Mouse (Mus musculus) cerebellum, postnatal 4 days (tissue): ENCODE results near the gene Dnah7c.
"Not testable (repeated sequence)": the region's sequence is repeated elsewhere in the genome, so short reads cannot be mapped to it uniquely, and the experiment has no call there.

ENCODE experiments used
- DNase-seq, 2 experiments: peaks; one replicate each; pipeline ENCODE4 v3.0.0; 2022; ENCODE audit warnings: low spot score in 2 of 2, mixed read lengths in 1 of 2

Dnah7c gene

DNA sequence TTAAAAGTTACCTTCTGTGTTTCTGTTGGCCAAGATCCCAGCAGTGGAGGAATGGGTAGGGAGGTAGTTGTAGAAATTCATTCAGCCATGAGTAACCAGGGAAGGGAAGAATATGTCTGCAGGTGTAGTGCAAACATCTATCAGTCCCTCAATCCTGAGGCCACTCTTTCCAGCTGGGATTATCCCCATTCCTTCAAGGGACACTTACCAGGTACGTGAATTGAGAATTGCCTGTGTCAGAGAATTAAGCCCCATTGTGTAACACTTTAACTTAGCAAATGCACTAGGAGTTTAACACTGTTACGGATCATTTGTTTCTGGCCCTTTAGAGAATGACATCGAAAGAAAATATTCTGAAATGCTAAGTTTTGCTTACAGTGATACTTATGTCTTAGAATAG, 304.3 kb downstream of the Dnah7c start:
- DNase-seq, result not testable (repeated sequence)

DNA sequence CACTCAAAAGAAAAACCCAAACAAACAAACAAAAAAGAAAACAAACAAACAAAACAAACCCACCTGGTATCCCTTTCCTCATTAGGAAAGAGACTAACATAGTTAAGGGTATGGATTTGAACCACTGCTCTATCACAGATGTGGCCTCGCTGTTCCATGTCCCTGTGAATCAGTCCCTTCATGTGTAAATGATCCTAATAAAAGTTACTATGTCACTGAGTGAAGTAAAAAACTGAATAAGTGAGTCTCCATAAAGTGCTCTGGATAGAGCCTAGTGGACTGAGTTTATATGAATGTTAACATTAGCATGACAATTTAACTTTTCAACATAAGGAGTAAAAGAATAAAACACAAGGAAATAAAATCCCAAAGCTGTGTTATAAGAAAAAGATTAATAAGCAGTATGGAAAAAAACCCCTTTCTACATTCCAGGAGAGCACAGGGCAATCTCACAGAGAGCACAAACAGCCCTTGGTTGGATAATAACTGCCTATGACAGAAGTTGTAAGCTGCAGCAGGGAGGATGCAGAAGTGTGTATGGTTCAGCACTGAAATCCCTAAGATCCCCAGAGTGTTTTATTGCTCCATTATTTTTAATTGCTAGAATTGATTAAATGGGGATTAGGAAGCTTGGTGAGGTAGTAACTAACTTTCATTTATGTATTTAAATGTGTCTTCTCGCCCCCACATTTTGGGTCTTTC, 308.2 kb downstream of the Dnah7c start:
- DNase-seq, result not testable (repeated sequence)

DNA sequence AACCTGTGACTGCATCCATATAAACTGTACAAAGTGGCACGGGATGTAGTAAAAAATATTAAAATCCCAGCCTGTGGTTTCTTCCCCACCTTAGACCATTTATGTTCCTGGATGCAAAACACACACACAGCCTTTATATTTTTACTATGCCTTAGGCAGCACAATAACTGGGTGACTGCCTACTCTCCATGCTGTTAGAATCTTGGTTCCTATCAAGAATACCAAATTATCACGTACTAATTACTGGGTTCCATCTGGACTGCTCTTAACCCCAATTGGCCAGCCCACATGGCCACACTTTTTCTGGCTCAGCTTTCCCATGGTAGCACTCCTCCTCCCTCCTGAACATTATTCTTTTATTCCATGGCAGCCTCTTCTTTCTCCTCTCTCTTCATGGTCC, 309.1 kb downstream of the Dnah7c start:
- DNase-seq, result not testable (repeated sequence)

DNA sequence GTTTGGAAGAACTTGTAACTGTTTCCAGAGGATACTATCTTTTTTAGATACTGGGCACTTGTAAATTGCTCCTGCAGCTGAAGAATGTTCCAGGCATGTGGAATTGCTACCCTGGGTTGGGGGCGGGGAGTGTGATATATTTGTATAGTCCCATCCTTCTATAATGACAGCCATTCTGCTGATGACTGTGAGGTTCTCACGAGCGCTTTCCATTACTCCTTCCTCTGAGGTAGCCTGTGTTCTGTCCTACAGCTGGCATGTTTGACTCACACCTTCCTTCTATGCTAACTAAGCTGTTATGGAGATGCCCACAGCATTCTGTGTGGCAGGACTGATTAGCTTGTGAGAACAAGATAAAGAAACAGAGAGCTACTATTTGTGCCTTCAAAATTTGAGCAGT, 339.2 kb downstream of the Dnah7c start:
- DNase-seq, result not testable (repeated sequence)

DNA sequence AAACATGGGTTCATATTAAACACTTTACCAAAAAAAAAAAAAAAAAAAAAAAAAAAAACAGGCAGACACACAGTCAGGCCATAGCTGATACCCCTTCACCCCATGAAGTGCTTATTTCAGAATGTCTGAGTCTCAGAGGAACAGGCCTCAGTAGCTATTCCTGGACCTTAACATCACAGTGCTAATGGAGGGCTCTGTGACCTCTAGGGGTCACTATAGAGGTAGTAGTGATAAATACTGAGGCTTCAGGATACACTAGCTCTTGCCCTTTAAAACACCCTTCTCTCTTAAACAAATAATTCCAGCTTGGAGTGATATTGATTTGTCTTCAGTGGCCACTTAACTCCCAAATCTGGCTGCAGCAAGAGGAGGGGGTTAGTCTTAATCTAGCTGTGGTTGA, 343.9 kb downstream of the Dnah7c start:
- not testable (repeated sequence) for DNase-seq

DNA sequence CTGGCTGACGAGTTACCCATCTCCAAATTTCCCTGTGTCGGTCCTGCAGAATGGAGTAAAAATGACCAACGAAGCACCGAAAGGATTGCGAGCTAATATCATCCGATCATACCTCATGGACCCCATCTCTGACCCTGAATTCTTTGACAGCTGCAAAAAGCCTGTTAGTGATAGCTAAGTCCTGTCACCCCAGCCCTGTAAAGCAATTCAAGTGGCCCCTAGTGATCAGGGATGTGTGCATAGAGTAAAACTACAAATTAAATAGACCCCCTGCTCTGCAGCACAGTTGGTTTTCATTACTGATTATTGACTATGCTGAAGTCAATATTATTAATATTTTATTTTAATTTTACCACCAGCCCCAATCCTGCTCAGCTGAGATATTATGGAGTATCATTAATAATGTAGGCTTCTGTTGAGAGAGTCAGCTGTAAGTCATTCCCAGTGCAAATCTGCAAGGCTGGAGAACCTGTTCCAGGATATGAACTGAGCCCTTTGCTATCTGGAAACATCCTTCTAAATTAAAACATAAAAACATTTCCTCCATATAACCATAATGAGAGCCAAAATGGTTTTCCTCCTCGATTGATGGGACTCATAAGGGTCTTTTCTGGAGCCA, 344.8 kb downstream of the Dnah7c start:
- not testable (repeated sequence) for DNase-seq

DNA sequence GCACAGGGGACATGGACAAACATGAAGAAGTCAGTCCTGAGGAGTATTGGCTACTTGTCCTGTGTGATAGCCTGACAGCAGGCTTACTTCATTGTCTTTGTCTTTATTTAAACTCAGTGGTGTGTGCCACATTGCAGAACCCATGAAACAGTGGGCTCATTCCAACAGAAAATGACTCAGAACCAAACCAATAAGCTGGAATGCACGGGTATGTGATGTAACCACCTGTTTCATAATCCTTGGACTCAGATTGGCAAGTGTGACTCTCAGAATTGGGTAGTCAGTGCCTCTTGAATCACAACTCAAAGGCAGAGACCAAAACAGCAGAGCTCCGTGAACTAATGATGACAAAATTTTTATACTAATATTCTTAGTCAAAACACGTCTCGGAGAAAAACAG, 356.8 kb downstream of the Dnah7c start:
- DNase-seq, result not testable (repeated sequence)

DNA sequence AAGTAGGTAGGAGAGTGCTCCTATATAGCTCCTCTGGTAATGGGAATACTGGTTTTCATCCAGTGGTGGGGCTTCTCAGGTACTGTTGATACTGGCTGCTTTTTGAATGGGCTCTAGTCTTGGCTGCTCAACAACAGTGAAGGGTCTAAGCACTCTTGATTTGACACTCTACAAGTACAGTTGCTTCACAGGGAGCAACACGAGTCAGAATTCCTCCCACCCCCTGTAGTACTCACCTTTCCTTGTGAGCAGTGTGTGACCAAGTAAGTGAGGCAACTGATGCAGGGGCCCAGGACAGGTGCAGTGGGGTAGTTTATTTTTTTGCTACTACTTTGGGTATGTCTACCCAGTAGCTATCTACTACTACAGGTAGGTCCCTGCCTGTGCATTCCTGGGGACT, 379.7 kb downstream of the Dnah7c start:
- DNase-seq, result no peak

DNA sequence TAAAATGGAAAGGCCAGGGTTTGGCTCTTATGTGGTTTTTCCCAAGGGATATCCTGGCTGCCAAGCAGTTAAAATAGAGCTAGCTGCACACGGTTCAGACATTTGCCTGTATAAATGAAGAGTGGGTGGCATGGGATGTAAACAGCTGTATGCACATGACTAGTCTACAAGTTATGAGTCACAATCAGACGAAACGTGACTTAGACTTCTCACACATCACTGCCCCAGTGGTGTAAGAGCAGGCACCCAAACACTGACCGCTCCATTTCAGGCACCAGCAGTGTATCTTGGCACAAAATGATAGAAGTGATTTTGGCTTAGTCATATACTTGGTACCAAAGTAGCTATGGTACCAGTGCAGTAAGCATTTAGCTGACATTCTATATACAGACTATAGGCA, 383.2 kb downstream of the Dnah7c start:
- DNase-seq, result not testable (repeated sequence)

DNA sequence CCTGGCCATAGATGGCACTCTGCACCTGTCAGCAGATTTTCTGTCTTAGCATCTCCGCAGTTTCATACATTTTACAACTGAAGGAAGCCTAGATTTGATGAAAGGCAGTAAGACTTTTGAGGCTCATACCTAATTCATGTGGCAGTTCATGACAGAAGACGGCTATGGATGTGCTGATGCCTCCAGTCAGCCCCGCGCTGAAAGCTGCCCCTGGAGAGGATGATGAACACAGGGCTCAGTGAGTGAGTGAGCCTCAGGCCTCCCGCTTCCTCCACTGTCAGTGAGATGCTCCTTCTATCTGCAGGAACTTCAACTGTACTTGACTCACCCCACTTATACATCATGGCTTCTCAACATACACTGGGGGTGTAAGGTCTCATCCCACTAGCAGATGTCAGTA, 392.5 kb downstream of the Dnah7c start:
- no peak for DNase-seq

DNA sequence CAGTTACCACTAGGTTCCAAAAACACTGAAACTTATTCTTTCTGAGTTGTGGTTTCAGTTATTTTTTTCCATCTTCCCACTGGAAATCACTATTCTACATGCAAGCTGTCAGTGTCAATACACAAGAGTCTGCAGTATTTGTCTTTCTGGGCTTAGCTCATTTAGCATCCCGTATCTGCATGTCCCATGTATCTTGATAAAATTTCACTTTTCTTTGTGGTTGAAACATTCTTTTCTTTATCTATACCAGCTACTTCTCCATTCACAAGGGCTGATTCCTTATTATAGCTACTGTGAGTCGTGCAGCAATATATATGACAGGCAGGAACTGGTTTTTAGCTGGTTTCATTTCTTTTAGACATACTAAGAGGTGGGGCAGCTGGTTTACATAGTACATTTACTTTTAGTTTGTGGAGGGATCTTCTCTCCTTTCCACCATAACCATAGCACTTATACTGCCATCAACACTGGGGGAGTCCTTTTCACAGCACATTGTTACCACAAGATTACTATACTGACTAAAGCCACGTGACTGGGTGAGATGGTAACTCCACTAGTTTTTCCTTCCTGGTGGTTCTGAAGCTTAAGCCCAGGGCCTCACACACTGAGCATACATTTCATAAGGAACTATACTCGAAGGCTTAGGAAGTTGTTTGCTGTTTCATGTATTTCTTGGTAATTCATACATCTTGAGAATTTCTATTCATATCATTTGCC, 397.0 kb downstream of the Dnah7c start:
- no peak for DNase-seq

DNA sequence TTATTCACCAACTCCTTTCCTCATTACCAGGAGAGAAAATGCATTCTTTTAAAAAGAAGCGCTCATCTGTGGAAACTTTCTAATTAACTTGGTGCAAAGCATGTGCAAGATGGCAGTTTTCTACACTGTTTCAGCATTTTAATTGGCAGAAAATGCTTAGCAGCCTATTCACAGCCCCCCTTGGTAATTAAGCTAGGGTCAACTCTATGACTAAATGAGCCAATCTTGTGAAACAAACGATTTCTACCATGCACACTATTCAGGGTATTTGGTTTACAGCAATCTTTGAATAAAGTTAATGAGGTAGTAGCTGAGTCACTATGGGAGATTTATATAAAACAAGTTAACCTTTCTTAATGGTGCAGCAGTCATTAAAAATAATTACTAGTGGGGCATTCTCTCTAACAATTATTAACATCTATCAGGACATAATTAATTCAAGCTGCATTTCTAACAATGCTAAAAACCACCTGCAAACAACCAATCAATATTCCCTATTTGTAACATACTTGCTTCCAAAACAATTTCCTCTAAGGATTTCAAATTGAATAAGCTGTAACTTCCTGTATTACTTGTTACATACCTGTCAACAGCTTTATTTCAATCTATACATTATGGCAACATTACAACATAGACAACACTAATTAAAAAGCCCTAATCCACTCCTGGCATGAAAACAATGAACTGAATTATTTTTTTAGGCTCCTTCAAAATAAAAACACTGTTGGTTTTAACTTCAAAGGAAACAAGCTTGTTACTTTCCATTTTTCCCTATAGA, 404.9 kb downstream of the Dnah7c start:
- no peak for DNase-seq

DNA sequence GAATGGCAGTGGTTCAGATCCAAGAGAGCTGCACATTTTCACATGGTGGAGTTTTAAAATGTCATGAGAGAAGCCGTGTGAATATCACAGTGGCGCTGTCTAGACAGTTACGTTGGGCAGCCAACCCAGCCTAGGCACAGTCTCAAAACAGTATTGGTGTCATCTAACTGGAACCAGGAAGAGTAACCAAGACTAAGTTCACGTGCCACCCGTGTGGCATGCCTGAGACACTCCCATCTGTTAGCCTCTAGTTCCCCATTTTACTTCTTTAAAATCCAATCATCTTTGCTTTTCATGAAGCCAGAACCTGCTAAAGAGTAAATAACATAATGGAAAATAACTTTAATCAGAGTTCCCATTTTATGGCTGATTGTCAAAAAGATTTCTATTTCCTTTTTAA, 406.5 kb downstream of the Dnah7c start:
- DNase-seq, result no peak

DNA sequence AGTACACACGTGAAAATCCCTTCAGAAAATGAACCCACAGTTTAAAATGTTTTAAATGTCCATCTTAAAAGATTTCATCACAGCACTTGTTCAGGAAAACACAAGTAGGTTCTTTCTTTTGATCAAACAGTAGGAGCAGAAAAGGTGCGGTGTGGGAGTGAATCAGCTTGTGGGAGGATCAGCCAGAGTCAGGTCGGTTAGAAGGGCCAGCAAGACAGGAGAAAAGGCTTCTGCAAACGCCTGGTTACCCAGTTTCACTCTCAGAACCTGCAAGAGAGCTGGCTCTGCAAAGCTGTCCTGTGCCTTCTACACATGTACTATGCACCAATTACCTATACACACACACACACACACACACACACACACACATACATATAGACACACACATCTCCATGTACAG, 418.0 kb downstream of the Dnah7c start:
- DNase-seq, result no peak

DNA sequence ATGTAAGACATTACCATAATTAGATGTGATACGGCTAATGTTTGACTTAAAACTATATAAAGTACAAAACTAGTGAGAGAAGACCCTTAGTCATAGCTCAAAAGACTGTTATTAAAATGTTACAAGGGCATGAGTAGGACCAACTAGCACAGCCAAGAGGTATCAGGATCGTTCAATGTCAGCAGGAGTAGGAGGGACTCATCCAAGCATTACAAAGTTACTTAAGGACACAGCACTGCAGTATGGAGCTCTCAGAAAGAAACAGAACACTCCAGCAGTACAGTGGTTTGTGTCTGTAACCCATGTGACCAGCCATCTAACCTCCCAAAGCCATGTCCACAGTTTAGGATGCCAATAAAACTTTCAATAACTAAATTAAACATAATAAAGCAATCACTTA, 418.9 kb downstream of the Dnah7c start:
- no peak for DNase-seq

DNA sequence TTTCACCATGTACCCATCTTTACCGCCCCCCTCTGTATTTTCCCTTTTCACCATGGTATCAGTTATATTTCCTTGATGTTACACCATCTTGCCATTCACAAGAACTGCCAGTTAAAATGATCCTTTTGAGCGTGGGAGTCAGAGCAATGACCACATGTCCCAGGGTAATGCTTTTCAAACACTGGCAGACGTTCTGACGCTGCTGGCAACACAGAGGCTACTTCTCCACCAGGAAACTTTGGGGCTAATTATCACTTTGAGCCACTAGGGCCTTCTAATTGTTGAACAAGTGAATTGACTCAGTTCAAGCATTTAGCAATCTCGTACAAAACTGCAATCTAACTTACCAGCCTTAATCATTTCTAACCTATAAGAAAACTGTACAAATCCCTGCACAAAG, 419.8 kb downstream of the Dnah7c start:
- DNase-seq, result no peak

DNA sequence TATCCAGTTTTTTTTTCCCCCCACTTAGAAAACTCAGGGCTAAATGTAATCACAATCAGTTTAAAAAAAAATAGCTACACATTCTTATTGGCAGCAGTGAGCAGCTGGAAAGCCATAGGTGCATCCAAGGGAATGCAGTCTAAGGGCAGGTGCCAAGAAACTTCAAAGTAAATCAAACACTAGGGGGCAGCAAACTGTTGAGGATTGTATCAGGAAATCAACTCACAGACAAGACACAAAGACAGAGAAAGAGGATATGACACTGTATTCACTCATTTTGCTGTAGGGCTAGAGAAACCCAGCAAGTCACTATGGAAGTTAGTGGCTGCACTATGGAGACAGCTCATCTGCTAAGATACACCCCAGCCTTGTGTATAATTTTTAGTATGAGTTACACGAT, 424.4 kb downstream of the Dnah7c start:
- peak in 1 of 2 experiments; percentile 40 for DNase-seq

DNA sequence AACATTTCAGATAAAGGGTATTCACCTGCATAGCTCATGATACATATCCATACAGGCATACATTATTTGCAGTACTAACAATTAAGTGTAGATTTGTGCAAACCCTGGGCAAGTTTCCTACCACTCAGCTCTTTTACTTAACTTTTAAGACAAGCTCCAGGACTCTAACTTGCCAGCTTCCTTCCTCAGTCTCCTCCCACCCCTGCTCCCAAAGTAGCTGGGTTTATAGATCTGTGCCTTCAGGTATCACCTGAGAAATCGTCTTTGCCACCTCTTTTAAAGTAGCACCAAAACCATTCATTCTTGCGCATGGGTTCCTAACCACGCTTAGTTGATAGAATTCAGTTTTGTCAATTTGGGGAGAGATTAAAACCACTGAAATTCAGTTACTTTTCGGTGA, 426.2 kb downstream of the Dnah7c start:
- DNase-seq, result no peak

DNA sequence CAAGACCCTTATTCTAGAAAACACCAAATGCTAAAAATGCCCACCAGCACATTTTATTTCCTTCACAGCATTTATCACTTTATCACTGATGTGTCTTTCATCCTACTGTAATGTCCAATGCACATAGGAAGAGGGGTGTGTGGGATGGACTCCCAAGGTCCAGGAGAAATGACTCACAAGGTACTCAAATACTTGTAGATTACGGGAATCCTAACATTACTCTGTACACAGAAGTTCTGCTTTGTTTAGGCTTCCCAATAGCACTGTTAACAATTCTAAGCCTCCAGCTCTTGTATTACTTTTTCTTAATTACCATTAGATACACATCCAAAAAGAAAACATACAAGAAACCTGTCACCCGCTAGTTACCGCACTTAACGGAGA, 426.8 kb downstream of the Dnah7c start:
- no peak for DNase-seq

DNA sequence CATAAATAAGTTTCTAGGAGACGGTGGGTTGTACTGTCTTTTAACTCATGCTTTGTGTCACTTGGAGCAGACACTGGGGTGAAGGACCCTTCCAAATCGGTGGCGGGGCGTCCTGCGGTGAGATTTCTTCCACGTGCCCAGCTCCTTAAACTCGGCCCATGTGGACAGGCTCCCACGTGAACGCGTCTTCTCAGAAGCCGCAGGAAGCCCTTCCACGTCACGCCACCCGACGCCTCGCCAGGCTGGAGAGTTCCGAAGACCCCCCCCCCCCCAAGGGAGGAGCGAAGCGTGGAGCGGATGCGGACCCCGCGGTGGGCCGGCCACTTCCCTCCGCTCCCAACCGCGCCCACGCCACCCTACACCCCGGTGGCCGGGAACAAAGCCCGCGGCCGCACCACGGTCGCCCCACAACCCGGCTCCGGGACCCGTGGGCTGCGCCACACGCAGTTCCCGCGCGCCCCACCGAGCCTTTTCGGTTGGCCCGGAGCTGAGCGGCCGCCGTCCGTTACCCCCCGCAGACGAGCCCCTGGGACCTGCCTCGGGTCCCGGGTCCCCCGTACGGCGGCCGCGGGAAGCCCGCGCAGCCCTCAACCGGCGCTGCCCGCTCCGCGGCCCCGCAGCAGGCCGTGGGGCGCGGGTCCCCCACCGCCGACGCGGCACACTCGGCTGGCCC, 427.3 kb downstream of the Dnah7c start:
- DNase-seq, result peak; percentile 34 to 59

DNA sequence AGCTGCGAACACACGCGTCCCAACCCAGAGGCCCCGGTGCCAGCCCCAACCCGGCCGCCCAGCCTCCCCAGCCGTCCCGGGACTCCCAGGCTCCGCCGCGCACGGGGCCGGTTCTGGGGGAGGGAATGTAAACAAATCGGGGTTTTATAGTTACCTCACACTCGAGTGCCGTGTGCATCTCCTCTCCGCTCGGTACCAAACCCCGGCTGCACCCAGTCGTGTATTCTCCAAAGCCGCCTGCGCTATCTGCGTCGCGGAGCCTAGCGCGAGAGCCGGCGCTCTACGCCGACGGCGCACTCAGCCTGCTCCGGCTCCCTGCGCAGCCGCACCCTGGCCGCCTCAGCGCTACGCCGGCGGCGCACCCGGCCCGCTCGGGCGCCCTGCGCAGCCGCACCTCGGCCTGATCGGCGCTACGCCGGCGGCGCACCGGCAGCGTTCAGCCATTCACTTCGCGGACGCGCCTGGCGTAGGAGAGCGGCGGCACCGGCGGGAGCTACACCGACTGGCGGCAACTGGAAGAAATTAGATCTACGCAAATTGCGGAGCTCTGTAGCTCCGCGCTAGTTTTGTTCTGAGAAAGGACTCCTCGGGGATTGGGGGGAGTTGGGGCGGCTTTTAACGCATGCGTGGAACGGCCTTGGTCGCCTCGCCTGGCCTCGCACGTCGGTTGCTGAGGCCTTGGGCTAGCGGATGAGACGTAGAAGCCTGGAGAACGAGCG, 428.1 kb downstream of the Dnah7c start:
- DNase-seq, result peak; percentile 94 to 100
